Mouse (Mus musculus): ENCODE data around the gene Cd81. TPM values are rescaled to one million over a fixed set of nuclear protein-coding genes. Genes with fewer than 3 reads are reported as not detected.
A peak's percentile ranks its signal among the peaks of the same experiment; 100 is the strongest.

Gene Cd81
- total and polyA plus RNA-seq, 2 experiments from 2014 or later = 423 to 473 TPM

DNA sequence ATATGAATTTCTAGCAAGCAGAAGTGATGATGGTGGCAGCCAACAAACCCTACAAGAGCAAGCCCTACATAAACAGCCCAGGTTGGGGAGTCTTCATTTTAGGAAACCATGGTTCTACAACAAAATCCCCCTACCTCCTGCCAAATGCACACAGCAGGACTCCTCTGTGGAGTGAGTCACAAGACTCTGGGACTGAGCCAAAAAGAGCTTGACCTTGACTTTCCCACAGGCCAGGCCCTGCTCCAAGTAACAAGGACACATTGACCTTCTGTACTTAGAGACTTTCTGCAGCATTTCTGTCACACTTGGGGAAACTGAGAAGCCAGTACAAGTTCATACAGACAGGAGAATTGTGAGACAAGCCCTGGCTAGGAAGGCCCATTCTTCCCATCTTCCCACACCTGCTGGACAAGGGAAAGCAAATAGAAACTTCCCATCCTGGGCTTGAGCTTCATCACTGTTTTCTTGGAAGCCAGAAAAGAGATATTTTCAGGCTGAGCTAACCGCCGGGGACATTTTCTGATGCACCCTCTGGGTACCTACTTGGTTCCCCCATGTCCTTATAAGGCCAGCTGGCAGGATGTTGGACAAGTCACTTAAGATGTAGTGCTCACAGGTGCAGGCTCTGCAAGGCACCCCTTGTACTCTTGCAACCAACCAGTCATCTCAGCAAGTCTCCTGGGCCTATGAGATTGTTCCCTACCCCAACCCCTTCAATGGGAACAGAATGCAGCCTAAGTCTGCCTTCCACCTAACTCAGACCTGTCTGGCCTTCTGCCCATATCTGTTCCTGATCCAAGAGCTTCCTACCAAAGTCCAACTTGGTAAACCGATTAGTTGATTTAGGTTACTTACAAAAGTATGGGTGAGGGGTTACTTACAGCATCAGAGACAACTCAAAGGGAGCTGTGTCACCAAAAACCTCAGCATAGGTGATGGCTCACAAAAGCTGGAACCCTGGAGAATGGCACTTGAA lies 2.4 kb upstream of the Cd81 start:
- H3K27me3 ChIP-seq (ENCODE audit: insufficient read depth, low read length) = no peaks in the 10 kb centered on the region
- H3K4me1 ChIP-seq (ENCODE audit: insufficient read depth) = peaks cover 15% of the 10 kb centered on the region
- no peak overlapping the region for H3K27ac ChIP-seq (ENCODE audit: low read depth, low read length)
- no peaks in the 10 kb centered on the region for H3K9me3 ChIP-seq (ENCODE audit: low read length)
- no peak overlapping the region for H3K9ac ChIP-seq
- no peak for ATAC-seq
- no peak overlapping the region for H3K4me2 ChIP-seq (ENCODE audit: low read depth)
- no peaks in the 10 kb centered on the region for H3K36me3 ChIP-seq (ENCODE audit: insufficient read depth)
- TF ChIP-seq CTCF (IDR thresholded peaks at IDR 0.05; ENCODE audit: low read depth) = no peak
- 100% methylated on average over 3 of the region's 3 CpGs for WGBS
- no peak for DNase-seq
- no peak overlapping the region for H3K4me3 ChIP-seq (ENCODE audit: low read depth, low read length)

DNA sequence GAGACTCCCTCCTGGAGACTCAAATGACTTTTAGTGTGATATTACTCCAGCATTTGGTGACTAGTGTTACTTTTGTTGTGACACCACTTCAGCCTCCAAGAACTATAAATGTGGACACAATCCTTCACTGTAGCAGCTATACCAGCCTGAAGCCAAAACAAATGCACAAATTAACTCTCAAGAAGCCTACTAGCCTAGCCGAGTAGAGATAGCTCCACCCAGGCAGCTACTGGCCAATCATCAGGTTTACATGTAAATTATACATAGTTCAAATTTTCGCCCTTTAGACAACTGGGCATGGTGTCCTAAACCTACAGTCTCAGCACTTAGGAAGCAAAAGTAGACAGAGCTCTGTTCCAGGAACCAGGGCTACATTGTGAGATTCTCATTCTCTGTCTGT lies 1.2 kb upstream of the Cd81 start:
- Histone ChIP-seq H3K36me3 (ENCODE audit: insufficient read depth) (no peaks in the 10 kb centered on the region), H3K4me3 (ENCODE audit: low read depth, low read length) (no peak overlapping the region), H3K9me3 (ENCODE audit: low read length) (no peaks in the 10 kb centered on the region), H3K9ac (no peak overlapping the region), H3K4me2 (ENCODE audit: low read depth) (no peak overlapping the region), H3K4me1 (ENCODE audit: insufficient read depth) (peaks cover 26% of the 10 kb centered on the region), H3K27ac (ENCODE audit: low read depth, low read length) (no peak overlapping the region), H3K27me3 (ENCODE audit: insufficient read depth, low read length) (no peaks in the 10 kb centered on the region)
- no peak for ATAC-seq
- DNase-seq = no peak
- TF ChIP-seq CTCF (IDR thresholded peaks at IDR 0.05; ENCODE audit: low read depth) = no peak
- 76% methylated on average over 2 of the region's 2 CpGs for WGBS

DNA sequence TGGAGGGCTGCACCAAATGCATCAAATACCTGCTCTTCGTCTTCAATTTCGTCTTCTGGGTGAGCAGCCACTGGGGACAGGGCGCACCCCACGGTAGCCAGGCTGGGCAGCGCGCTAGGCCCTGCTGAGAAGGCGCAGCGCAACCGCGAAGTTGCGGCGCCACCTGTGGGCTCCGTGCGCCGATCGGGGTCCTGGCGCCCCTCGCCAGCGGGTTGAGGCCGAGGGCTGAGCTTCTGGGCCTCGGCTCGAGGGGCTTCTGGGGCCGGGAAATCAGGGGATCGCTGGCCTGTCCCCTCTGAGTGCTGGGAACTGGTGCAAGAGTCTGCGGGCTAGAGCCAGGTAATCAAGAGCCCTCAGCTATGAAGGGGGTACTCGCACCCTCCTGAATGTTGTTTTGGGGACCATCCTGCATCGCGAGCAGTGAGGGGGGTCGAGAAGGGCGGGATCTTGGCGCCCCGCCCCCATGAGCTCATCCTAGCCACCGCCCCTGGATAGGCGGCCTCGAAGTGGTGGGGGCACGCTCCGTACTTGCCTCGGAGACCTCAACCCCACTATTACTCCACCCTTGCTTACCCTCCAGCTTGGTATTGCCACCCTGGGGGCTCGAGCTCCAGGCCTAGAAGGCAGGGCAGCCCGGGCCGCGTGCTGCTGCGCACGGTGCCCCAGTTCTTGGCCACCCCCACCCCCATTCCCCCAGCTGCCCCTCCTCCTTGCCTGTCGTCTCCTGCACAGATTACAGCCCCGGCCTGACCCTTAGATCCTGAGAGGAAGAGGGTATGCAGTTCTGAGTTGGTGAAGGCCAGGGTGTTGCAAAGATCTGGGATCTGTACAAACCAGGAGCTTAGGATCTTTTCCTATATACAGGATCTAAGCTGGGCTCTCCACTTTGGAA lies 715 bp downstream of the Cd81 start:
- peak; percentile 59 for TF ChIP-seq CTCF (IDR thresholded peaks at IDR 0.05; ENCODE audit: low read depth)
- H3K4me3 ChIP-seq (ENCODE audit: low read depth, low read length) = peak overlapping the region; percentile 92
- peaks cover 26% of the 10 kb centered on the region for H3K4me1 ChIP-seq (ENCODE audit: insufficient read depth)
- peak overlapping the region; percentile 87 for H3K4me2 ChIP-seq (ENCODE audit: low read depth)
- DNase-seq = peak; percentile 85
- peak overlapping the region; percentile 98 for H3K9ac ChIP-seq
- no peaks in the 10 kb centered on the region for H3K36me3 ChIP-seq (ENCODE audit: insufficient read depth)
- WGBS = 4% methylated on average over 45 of the region's 46 CpGs
- ATAC-seq = peak; percentile 85
- peak overlapping the region; percentile 90 for H3K27ac ChIP-seq (ENCODE audit: low read depth, low read length)
- no peaks in the 10 kb centered on the region for H3K27me3 ChIP-seq (ENCODE audit: insufficient read depth, low read length)
- no peaks in the 10 kb centered on the region for H3K9me3 ChIP-seq (ENCODE audit: low read length)

GRCm38 (mm10) chr7:143053961-143054611 lies 1.5 kb downstream of the Cd81 start:
- 58% methylated on average over 11 of the region's 11 CpGs for WGBS
- Histone ChIP-seq H3K4me1 (ENCODE audit: insufficient read depth) (peaks cover 30% of the 10 kb centered on the region), H3K4me3 (ENCODE audit: low read depth, low read length) (peak overlapping the region; percentile 92), H3K9ac (peak overlapping the region; percentile 98), H3K36me3 (ENCODE audit: insufficient read depth) (no peaks in the 10 kb centered on the region), H3K27me3 (ENCODE audit: insufficient read depth, low read length) (no peaks in the 10 kb centered on the region), H3K9me3 (ENCODE audit: low read length) (no peaks in the 10 kb centered on the region), H3K4me2 (ENCODE audit: low read depth) (peak overlapping the region; percentile 87), H3K27ac (ENCODE audit: low read depth, low read length) (peak overlapping the region; percentile 90)
- DNase-seq (no peak), ATAC-seq (no peak)
- TF ChIP-seq CTCF (IDR thresholded peaks at IDR 0.05; ENCODE audit: low read depth) = no peak

DNA sequence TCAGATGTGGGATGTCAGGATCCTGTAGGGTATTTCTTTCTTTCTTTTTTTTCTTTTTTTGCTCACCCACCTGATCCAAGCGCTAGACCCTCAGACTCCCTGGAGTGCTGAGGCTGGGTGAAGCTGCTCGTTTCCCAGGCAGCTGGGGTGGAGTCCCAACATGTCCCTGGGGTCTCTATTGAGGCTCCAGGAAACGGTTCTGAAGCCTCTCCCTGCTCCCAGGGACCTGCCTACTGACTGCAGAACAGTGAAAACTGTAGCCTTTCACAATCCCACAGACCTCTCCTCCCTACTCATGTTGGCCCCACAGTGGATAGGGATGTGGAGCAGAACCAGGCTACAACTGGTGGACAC lies 2.0 kb downstream of the Cd81 start:
- DNase-seq = no peak
- WGBS = 51% methylated on average over 3 of the region's 3 CpGs
- TF ChIP-seq CTCF (IDR thresholded peaks at IDR 0.05; ENCODE audit: low read depth) = no peak
- Histone ChIP-seq H3K4me2 (ENCODE audit: low read depth) (peak overlapping the region; percentile 87), H3K4me3 (ENCODE audit: low read depth, low read length) (peak overlapping the region; percentile 92; the same call in 1 of the 2 replicates), H3K9me3 (ENCODE audit: low read length) (no peaks in the 10 kb centered on the region), H3K27ac (ENCODE audit: low read depth, low read length) (no peak overlapping the region), H3K36me3 (ENCODE audit: insufficient read depth) (no peaks in the 10 kb centered on the region), H3K27me3 (ENCODE audit: insufficient read depth, low read length) (no peaks in the 10 kb centered on the region), H3K4me1 (ENCODE audit: insufficient read depth) (peaks cover 32% of the 10 kb centered on the region), H3K9ac (peak overlapping the region; percentile 98)
- no peak for ATAC-seq

GRCm38 (mm10) chr7:143055001-143055400 lies 2.5 kb downstream of the Cd81 start:
- H3K4me2 ChIP-seq (ENCODE audit: low read depth) = peak overlapping the region; percentile 87
- DNase-seq = no peak
- no peak for ATAC-seq
- WGBS = 82% methylated on average over 3 of the region's 3 CpGs
- no peaks in the 10 kb centered on the region for H3K36me3 ChIP-seq (ENCODE audit: insufficient read depth)
- H3K4me3 ChIP-seq (ENCODE audit: low read depth, low read length) = no peak overlapping the region
- H3K9ac ChIP-seq = peak overlapping the region; percentile 98
- TF ChIP-seq CTCF (IDR thresholded peaks at IDR 0.05; ENCODE audit: low read depth) = no peak
- no peaks in the 10 kb centered on the region for H3K27me3 ChIP-seq (ENCODE audit: insufficient read depth, low read length)
- H3K4me1 ChIP-seq (ENCODE audit: insufficient read depth) = peaks cover 32% of the 10 kb centered on the region
- H3K9me3 ChIP-seq (ENCODE audit: low read length) = no peaks in the 10 kb centered on the region
- 0 out of 2 replicates have a peak overlapping the region, but pooled peaks have one; percentile 15 for H3K27ac ChIP-seq (ENCODE audit: low read depth, low read length)

All from forebrain, postnatal 0 days (tissue).